Mouse (Mus musculus) brain, adult 10 weeks (tissue): ENCODE results near the gene D430019H16Rik. TPM values are rescaled to one million over a fixed set of nuclear protein-coding genes. Genes with fewer than 3 reads are reported as not detected.

Experiments
- polyA plus RNA-seq: library from polyadenylated mRNA; stranded (reverse); fragments of 350-450 nt; fragmentation: Illumina TruSeq; extraction: RNeasy Lipid Tissue Mini Kit (QIAGEN cat#74804); gene quantifications from one replicate; pipeline ENCODE4 v1.2.3, GENCODE M21; 2015; ENCODE audit warnings: low read depth, low replicate concordance

Gene D430019H16Rik
- 52.9 TPM for polyA plus RNA-seq

DNA sequence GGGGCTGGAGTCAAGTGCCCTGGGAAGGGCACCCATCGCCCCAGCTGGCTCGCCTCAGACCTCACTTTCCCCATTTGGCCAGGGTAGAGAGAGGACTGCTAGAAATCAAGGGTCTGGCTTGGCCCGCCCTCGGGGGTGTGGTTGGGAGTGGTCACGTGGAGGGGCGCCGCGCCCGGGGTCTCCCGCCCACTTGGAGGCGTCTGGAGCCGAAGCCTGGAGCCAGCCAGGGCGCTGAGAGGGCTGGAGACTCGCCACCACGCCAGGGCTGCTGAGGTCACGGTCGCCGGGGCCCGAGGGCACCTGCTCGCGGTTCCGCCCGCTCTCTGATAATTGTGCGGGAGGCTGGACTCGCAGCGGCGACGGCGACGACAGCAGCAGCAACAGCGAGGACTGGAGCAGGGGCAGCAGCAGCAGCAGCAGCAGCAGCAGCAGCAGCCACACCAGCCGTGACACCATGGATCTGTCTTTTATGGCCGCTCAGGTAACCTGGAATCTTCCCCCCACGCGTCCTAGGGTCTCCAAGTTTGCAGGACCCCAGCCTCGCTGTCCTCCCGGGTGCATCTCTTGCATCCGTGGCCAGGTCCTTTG, at the start of gene D430019H16Rik:
D430019H16Rik (plus strand) TSS at position 187 of the 588 bp plus-strand sequence.

Other genes starting within 250 kb of the D430019H16Rik start
- gene Tcl1, start 231.1 kb upstream of the D430019H16Rik start, polyA plus RNA-seq: not detected
- 13.2 TPM for gene Tunar, start 120.0 kb upstream of the D430019H16Rik start, polyA plus RNA-seq
- gene Bdkrb2, start 109.4 kb downstream of the D430019H16Rik start, polyA plus RNA-seq: 0.48 TPM
- gene Bdkrb1, start 149.2 kb downstream of the D430019H16Rik start, polyA plus RNA-seq: not detected
- gene Gskip, start 231.0 kb downstream of the D430019H16Rik start, polyA plus RNA-seq: 41.2 TPM
- 26.2 TPM for gene Atg2b, start 231.4 kb downstream of the D430019H16Rik start, polyA plus RNA-seq